In the genomic region with DNA sequence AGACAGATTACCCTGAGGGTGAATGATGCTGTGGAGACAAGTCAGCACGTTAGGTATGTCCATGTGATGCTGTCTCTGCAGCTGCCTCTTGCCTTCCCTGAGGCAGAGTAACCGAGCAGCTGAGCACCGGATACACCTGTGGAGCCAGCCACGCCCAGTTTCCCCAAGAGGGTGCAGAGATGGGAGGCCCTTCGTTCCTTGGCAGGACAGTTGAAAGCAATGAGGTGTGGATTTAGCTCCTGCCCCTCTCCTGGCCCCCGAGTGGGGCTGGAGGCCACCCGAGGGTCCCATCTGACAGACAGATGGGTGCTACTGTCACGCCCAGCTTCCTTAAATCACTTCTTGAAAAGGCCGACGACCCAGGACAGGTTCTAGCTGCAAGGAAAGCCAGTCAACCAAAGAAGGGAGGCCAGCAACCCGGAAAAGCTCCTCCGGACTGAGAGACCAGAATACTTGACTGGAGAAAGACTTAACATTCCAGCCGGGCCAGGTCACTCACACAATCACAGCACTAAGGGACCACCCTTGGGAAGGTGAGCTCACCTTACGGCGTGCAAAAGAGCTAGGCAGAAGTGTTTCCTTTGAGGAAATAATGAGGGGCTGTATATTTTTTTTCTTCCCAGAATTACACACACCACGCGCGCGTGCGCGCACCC, we compare ENCODE assay signal across 8 mouse cellular contexts. TPM values are rescaled to one million over a fixed set of nuclear protein-coding genes. Genes with fewer than 3 reads are reported as not detected.
DNase-seq lines count a peak whose midpoint lies in the region; ATAC-seq lines count a peak whose summit lies in the region.

No protein-coding gene starts in this region.

- WGBS in stomach, embryonic 15.5 days = 6% methylated on average over 15 of the region's 21 CpGs

- intact Hi-C loops in heart, postnatal 10 days (cut with DNase I) = no loop called here
- intact Hi-C loops in left cerebral cortex, postnatal 4 days (cut with DNase I) = no loop called here

- H3K9ac ChIP-seq in stomach, embryonic 15.5 days = no peak overlapping the region

- peaks cover 23% of the 10 kb centered on the region for H3K4me1 ChIP-seq in megakaryocyte, embryonic 14.5 days
- 0 out of 2 replicates have a peak, but pooled peaks cover 3% of the 10 kb centered on the region for H3K4me1 ChIP-seq in stomach, embryonic 15.5 days

- peak overlapping the region; percentile 48 for H3K4me2 ChIP-seq in stomach, embryonic 15.5 days

- H3K27me3 ChIP-seq in megakaryocyte, embryonic 14.5 days (replicated peaks) = no peaks in the 10 kb centered on the region
- no peaks in the 10 kb centered on the region for H3K27me3 ChIP-seq in stomach, embryonic 15.5 days (replicated peaks)

- H3K4me3 ChIP-seq in megakaryocyte, embryonic 14.5 days (replicated peaks) = peak overlapping the region; percentile 92
- peak overlapping the region; percentile 12 for H3K4me3 ChIP-seq in stomach, embryonic 15.5 days (replicated peaks)

- peak; percentile 85 for DNase-seq in CD4-positive, CD25-positive, alpha-beta regulatory T cell, adult 2 months (ENCODE audit: low read depth, low spot score)
- peak; percentile 23 for DNase-seq in embryo, embryonic 9.5 days (ENCODE audit: extremely low spot score)
- DNase-seq in heart, postnatal 10 days = peak; percentile 53 to 60
- DNase-seq in kidney, postnatal 25 days = peak; percentile 38 to 72
- DNase-seq in left cerebral cortex, postnatal 4 days = no peak
- no peak for DNase-seq in layer of hippocampus, postnatal 10 days (ENCODE audit: low spot score in 2 of 2)

- peak; percentile 69 for ATAC-seq in stomach, embryonic 15.5 days (ENCODE audit: insufficient read depth, low FRiP score, low read depth)

- no peaks in the 10 kb centered on the region for H3K36me3 ChIP-seq in megakaryocyte, embryonic 14.5 days (replicated peaks; ENCODE audit: low read length)
- no peaks in the 10 kb centered on the region for H3K36me3 ChIP-seq in stomach, embryonic 15.5 days

- H3K27ac ChIP-seq in stomach, embryonic 15.5 days = 0 out of 2 replicates have a peak overlapping the region, but pooled peaks have one; percentile 59

- H3K9me3 ChIP-seq in megakaryocyte, embryonic 14.5 days = no peaks in the 10 kb centered on the region
- no peaks in the 10 kb centered on the region for H3K9me3 ChIP-seq in stomach, embryonic 15.5 days

RNA-seq across cellular contexts. Expression of gene Lbr, which starts 10.4 kb away (rescaled TPM):
- 10 to 100 TPM; 35.0 to 36.3 TPM for total RNA-seq in heart, postnatal 10 days (2021)
- polyA plus RNA-seq in megakaryocyte, embryonic 14.5 days (2012; ENCODE audit: insufficient read depth, low replicate concordance) = 24.2 and 54.4 TPM in 2 replicates
- polyA plus RNA-seq in stomach, embryonic 15.5 days (2015; fragmentation: Nextera tagmentation; extraction: Ambion mirVana) = 127 and 133 TPM in 2 replicates
- total RNA-seq in left cerebral cortex, postnatal 4 days (2021) = 10 to 100 TPM; 21.7 to 24.1 TPM
- 10 to 100 TPM; 15.0 to 17.8 TPM for total RNA-seq in layer of hippocampus, postnatal 10 days (2021)

Comparison
In these comparisons a context has a peak if more than half of its experiments do, and no peak if none do; other contexts are left out.
1. DNase-seq: peak in CD4-positive, CD25-positive, alpha-beta regulatory T cell, adult 2 months (single experiment), embryo, embryonic 9.5 days (single experiment), heart, postnatal 10 days (2 of 2) and kidney, postnatal 25 days (2 of 2); none in left cerebral cortex, postnatal 4 days (single experiment) and layer of hippocampus, postnatal 10 days (0 of 2).